Mouse (Mus musculus) stomach, postnatal 0 days (tissue): Measurements from ENCODE around the gene Mrps11. TPM values are rescaled to one million over a fixed set of nuclear protein-coding genes. Genes with fewer than 3 reads are reported as not detected.

ENCODE experiments used
- ATAC-seq: fragments of 200-750 bp; cut with Nextera tagmentation; 2 replicates; pipeline ENCODE4 v1.8.0; 2017; ENCODE audit not compliant: low FRiP score, low TSS enrichment
- DNase-seq: peaks from one replicate; pipeline ENCODE4 v3.0.0-alpha.2; 2016; ENCODE audit warnings: low spot score
- H3K27ac ChIP-seq: fragments of 300-500 bp; sonication (generic); replicated peaks from 2 replicates; pipeline ENCODE4 v1.5.1; 2014; ENCODE audit warnings: mild to moderate bottlenecking, control low read depth
- H3K27me3 ChIP-seq: fragments of 300-500 bp; sonication (generic); 2 replicates; pipeline ENCODE4 v1.6.1; 2014; ENCODE audit warnings: low read length; ENCODE audit not compliant: control insufficient read depth, insufficient read depth
- H3K36me3 ChIP-seq: fragments of 300-500 bp; sonication (generic); 2 replicates; pipeline ENCODE4 v1.6.1; 2014; ENCODE audit warnings: low read length, mixed read lengths; ENCODE audit not compliant: control insufficient read depth, insufficient read depth
- H3K4me1 ChIP-seq: fragments of 300-500 bp; sonication (generic); replicated peaks from 2 replicates; pipeline ENCODE4 v1.6.1; 2014; ENCODE audit warnings: antibody characterized with exemption; ENCODE audit not compliant: control insufficient read depth, insufficient read depth
- H3K4me2 ChIP-seq: fragments of 300-500 bp; sonication (generic); replicated peaks from 2 replicates; pipeline ENCODE4 v1.6.1; 2014; ENCODE audit warnings: low read depth, mild to moderate bottlenecking, control low read depth, moderate library complexity
- H3K4me3 ChIP-seq: fragments of 300-500 bp; sonication (generic); 2 replicates; pipeline ENCODE4 v1.5.1; 2014; ENCODE audit warnings: low read depth, low read length, control low read depth
- H3K9ac ChIP-seq: fragments of 300-500 bp; sonication (generic); 2 replicates; pipeline ENCODE4 v1.6.1; 2014; ENCODE audit warnings: mild to moderate bottlenecking, low read length, control low read depth, mixed read lengths
- H3K9me3 ChIP-seq: fragments of 300-500 bp; sonication (generic); 2 replicates; pipeline ENCODE4 v1.6.1; 2016; ENCODE audit warnings: low read length; ENCODE audit not compliant: control insufficient read depth
- CTCF ChIP-seq: IDR thresholded peaks from 2 replicates; pipeline ENCODE4 v1.5.1; 2016; ENCODE audit warnings: antibody characterized with exemption, low read depth, mild to moderate bottlenecking, moderate library complexity
- EP300 ChIP-seq: optimal IDR thresholded peaks from 2 replicates; pipeline ENCODE3; 2016; ENCODE audit warnings: antibody characterized with exemption
- WGBS: fragments of 180-500 bp; shearing (Covaris S2); extraction: QIAGEN DNeasy Blood & Tissue Kit; methylation state at CpG from one replicate; pipeline ENCODE4 v1.1.7; 2014; 5-methylcytosine and 5-hydroxymethylcytosine counted together
- polyA plus RNA-seq: library from polyadenylated mRNA; unstranded; fragments of >200 nt; fragmentation: Nextera tagmentation; extraction: Ambion mirVana; gene quantifications from 2 replicates; pipeline ENCODE4 v1.2.1, GENCODE M21; 2015

Gene Mrps11
- polyA plus RNA-seq, 1 experiment from 2014 or later, result 40.0 TPM

DNA sequence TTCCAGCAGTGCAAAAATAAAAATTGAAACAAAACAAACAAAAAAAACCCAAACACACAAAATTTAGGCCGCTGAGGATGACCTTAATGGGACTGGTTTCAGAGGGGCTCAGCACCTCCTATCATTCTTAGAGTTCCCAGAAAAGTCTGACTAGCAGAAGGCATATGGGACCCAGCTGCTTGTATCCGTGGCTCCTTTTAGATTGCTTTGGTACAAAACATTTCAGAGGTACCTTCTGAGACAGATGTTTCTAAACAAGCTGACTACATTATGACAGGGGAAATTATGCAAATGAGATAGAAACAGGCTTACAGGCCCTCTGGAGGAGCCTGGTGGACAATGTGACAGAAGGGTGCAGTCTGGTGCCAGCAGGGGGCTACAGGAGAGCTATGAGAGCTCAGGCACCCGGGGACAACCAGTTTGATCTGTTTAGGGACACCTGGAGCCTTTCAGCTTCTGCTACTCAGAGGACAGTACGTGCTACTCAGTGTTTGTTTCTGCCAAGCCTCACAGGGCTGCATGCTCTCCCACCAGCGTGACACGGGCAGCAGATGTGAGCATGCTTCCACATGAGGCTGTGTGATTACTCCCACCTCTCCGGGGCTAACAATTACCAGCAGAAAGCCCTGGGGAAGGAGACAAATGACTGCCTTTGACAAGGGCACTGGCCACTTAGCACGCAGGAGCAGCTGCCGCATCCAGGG is 43.9 kb downstream of the Mrps11 start:
- Histone ChIP-seq H3K27ac (no peak overlapping the region), H3K36me3 (peaks cover 10% of the 10 kb centered on the region; the same call in 1 of the 2 replicates), H3K27me3 (no peaks in the 10 kb centered on the region), H3K9me3 (no peaks in the 10 kb centered on the region), H3K4me1 (no peaks in the 10 kb centered on the region), H3K9ac (no peak overlapping the region), H3K4me3 (no peak overlapping the region), H3K4me2 (no peak overlapping the region)
- peak; percentile 30 for TF ChIP-seq CTCF
- no peak for TF ChIP-seq EP300
- DNase-seq (no peak), ATAC-seq (no peak; the same call in 1 of the 2 replicates)
- 35% methylated on average over 9 of the region's 9 CpGs for WGBS

- no peak for DNase-seq
- peaks cover 10% of the 10 kb centered on the region; the same call in 1 of the 2 replicates for H3K36me3 ChIP-seq
- TF ChIP-seq EP300 (no peak), CTCF (no peak)
- H3K4me3 ChIP-seq, result no peak overlapping the region
- H3K27me3 ChIP-seq, result no peaks in the 10 kb centered on the region
- WGBS, result 80% methylated on average over 14 of the region's 14 CpGs
- H3K4me2 ChIP-seq, result no peak overlapping the region
- H3K9ac ChIP-seq, result no peak overlapping the region
- H3K9me3 ChIP-seq, result no peaks in the 10 kb centered on the region
- no peak for ATAC-seq
- no peak overlapping the region for H3K27ac ChIP-seq
- no peaks in the 10 kb centered on the region for H3K4me1 ChIP-seq
Measured at GRCm38 (mm10) chr7:78827749-78828362, 44.9 kb downstream of the Mrps11 start.

- 84% methylated on average over 4 of the region's 4 CpGs for WGBS
- ATAC-seq, result no peak
Measured at GRCm38 (mm10) chr7:78835656-78836055, 52.7 kb downstream of the Mrps11 start.

GRCm38 (mm10) chr7:78837250-78837649 is 54.3 kb downstream of the Mrps11 start:
- no peak for TF ChIP-seq EP300
- TF ChIP-seq CTCF, result no peak
- Histone ChIP-seq H3K27me3 (no peaks in the 10 kb centered on the region), H3K27ac (no peak overlapping the region), H3K9ac (no peak overlapping the region), H3K36me3 (no peaks in the 10 kb centered on the region; the same call in 1 of the 2 replicates), H3K4me2 (no peak overlapping the region), H3K4me3 (no peak overlapping the region), H3K9me3 (no peaks in the 10 kb centered on the region), H3K4me1 (no peaks in the 10 kb centered on the region)
- no peak for ATAC-seq
- DNase-seq, result no peak
- 89% methylated on average over 4 of the region's 4 CpGs for WGBS

More at GRCm38 (mm10) chr7:78835656-78836055, 52.7 kb downstream of the Mrps11 start:
- Histone ChIP-seq H3K36me3 (no peaks in the 10 kb centered on the region), H3K4me3 (no peak overlapping the region), H3K9me3 (no peaks in the 10 kb centered on the region), H3K9ac (no peak overlapping the region), H3K27me3 (no peaks in the 10 kb centered on the region), H3K4me1 (no peaks in the 10 kb centered on the region), H3K4me2 (no peak overlapping the region), H3K27ac (no peak overlapping the region)
- TF ChIP-seq CTCF, result no peak
- TF ChIP-seq EP300, result no peak
- DNase-seq, result no peak

- ATAC-seq (no peak), DNase-seq (no peak)
- H3K4me3 ChIP-seq, result no peak overlapping the region
- no peaks in the 10 kb centered on the region for H3K9me3 ChIP-seq
- no peaks in the 10 kb centered on the region for H3K27me3 ChIP-seq
- WGBS, result 77% methylated on average over 5 of the region's 5 CpGs
- H3K4me2 ChIP-seq, result no peak overlapping the region
- TF ChIP-seq CTCF (no peak), EP300 (no peak)
- peaks cover 5% of the 10 kb centered on the region for H3K36me3 ChIP-seq
- H3K27ac ChIP-seq, result no peak overlapping the region
- H3K9ac ChIP-seq, result no peak overlapping the region
- peaks cover 4% of the 10 kb centered on the region; the same call in 1 of the 2 replicates for H3K4me1 ChIP-seq
Measured at GRCm38 (mm10) chr7:78841601-78842000, 58.7 kb downstream of the Mrps11 start.

Other genes starting within 250 kb of the Mrps11 start
- 2.2 and 2.9 TPM in 2 replicates for gene Ntrk3, start 45.1 kb upstream of the Mrps11 start, polyA plus RNA-seq
- gene Mrpl46, start 412 bp downstream of the Mrps11 start, polyA plus RNA-seq, result 55.0 and 55.5 TPM in 2 replicates
- 8.2 and 8.3 TPM in 2 replicates for gene Det1, start 64.1 kb downstream of the Mrps11 start, polyA plus RNA-seq
- gene Aen, start 112.7 kb downstream of the Mrps11 start, polyA plus RNA-seq, result 25.8 and 27.0 TPM in 2 replicates
- gene Isg20, start 130.3 kb downstream of the Mrps11 start, polyA plus RNA-seq, result 10.6 and 10.9 TPM in 2 replicates